Mouse (Mus musculus) heart, postnatal 10 days (tissue): ENCODE data around the gene Dpm2. TPM values are rescaled to one million over a fixed set of nuclear protein-coding genes. Genes with fewer than 3 reads are reported as not detected.

ENCODE experiments used
- DNase-seq, 2 experiments: peaks; one replicate each; pipeline ENCODE4 v3.0.0; 2021
- intact Hi-C: fragments of 180-260 bp; cut with DNase I; formaldehyde crosslinking; loops from one replicate; pipeline ENCODE4 v1.15.1; 2025
- total RNA-seq, 2 experiments: library from RNA; stranded (reverse); gene quantifications; 2 replicates each; pipeline ENCODE4 v1.2.3; 2021

Dpm2 gene
- total RNA-seq, 2 experiments from 2014 or later = 31.2 to 32.6 TPM

DNA sequence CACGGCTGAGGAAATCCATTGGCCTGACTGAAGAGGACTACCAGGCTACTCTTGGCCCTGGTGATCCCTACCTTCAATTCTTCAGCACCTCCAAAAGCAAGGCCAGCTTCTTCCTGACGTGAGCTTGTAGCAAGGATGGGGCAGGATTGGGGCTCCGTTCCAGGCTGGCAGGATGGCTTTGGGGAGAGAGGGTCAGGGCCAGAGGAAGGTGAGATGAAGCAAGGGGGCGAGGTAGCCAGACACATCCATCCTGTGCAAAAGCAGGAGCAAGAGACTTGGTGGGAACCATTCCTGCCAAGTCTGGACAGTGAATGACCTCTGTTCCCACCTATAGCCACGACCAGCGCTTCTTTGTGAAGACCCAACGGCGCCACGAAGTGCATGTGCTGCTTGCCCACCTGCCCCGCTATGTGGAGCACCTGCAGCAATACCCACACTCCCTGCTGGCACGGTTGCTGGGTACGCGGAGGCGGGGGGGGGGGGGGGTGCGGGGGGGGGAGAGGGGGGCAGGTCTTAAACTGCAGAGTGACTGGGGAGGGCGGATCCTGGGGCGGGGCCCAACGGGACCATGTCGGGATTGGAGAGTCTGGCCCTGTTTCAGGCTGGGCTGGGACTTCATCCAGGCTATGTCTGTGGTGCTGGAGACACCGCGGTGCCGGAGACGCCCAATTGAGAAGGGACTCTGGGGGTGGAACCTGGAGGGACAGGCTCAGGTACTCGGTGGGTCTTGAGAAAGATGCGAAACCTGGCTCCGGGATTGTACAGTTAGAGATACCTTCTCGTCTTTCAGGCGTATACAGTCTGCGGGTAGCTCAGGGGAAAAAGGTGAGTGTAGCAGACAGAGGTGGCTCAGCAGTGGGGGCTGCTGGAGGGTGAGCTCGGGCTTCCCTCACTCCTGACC lies 7.7 kb downstream of the Dpm2 start:
- intact Hi-C loops = no loop called here
- peak; percentile 44 to 52 for DNase-seq

GRCm38 (mm10) chr2:32581450-32582095 lies 10.9 kb downstream of the Dpm2 start:
- DNase-seq = peak; percentile 39 to 51

GRCm38 (mm10) chr2:32582830-32583799 lies 12.5 kb downstream of the Dpm2 start:
- DNase-seq = peak; percentile 90 to 91
- intact Hi-C loops = loop anchor here (1.0 to 5.0 kb wide), 3 partner anchors 20 to 106 kb away; no protein-coding TSS in a partner anchor

More at GRCm38 (mm10) chr2:32581450-32582095, 10.9 kb downstream of the Dpm2 start:
- intact Hi-C loops = loop anchor here (5.0 kb wide), 1 partner anchor 36 kb away; no protein-coding TSS in a partner anchor

DNA sequence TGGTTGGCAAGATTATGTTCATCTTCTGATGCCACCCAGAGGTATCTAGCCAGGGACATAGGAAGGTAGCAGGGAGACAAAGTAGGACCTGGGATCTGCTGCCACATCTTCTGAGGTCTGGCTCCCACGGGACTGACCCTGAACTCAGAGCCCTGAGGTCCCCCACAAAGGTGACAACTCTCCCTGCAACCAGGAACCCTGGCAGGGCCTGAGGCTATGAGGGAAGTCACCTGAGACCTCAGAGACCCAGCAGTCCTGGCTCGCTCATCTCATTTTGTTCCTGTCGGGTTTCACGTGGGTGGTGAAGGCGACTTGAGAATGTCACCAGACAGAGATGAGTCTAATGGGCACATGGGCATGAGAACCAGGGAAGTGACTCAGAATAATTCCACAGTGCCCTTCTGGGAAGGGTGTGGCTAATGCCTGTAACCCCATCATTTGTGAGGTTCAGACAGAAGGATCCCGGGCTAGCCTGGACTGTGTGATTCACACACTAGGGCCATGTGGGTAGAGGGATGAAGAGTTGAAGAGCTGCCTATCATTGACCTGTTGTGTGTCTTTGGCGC lies 14.6 kb downstream of the Dpm2 start:
- intact Hi-C loops = no loop called here
- no peak for DNase-seq

- peak; percentile 92 to 95 for DNase-seq
- intact Hi-C loops = loop anchor here (1.0 kb wide), 1 partner anchor 15 kb away; no protein-coding TSS in a partner anchor
Measured at GRCm38 (mm10) chr2:32586871-32587351, 16.3 kb downstream of the Dpm2 start, which contains the start of gene St6galnac4. TSS of gene St6galnac4 (plus strand) at chr2:32587095.

- DNase-seq = peak; percentile 67 to 74
- intact Hi-C loops = loop anchor here (1.0 kb wide), 1 partner anchor 14 kb away; no protein-coding TSS in a partner anchor
Measured at GRCm38 (mm10) chr2:32587731-32588321, 17.2 kb downstream of the Dpm2 start.

DNA sequence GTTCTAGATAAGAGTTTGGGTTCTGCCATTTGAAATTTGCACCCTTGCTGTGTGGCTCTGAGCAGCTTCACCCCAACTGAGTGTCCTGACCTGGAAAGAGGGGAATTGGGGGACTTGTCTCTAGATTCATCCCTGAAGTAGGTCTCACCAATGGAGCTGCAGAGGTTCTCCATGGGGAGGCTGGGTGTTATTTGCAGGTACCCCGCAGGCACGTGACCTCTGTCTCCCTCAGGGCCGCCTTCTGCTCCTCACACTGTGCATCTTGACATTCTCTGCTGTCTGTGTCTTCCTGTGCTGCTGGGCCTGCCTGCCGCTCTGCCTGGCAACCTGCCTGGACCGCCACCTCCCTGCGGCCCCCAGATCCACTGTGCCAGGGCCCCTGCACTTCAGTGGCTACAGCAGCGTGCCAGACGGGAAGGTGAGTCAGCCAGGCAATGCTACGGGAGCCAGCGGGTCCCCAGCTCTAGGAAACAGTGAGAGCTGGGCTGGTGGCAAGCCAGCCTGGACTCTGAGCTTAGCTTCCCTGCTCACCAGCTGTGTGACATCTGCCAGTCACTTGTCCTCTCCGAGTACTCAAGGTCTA lies 18.6 kb downstream of the Dpm2 start:
- intact Hi-C loops = no loop called here
- peak; percentile 53 to 67 for DNase-seq

DNA sequence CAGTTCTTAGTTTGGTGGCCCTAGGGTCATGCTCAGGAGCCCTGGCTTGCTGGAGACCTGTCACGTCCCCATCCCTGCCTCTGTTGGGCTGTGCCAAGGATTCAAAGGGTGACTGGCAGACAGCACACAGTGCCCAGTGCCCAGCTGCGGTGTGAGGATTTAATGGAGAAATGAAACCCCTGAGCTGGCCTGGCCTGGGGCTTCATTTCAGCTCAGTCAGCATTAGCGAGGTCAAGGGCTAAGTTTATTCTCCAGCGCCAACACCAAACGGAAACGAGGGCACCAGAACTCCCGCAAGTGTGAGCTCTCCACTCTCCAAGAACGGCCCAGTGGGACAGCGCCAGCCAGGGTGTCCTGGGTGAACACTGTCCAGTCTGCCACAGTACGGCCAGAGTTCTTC lies 19.6 kb downstream of the Dpm2 start:
- DNase-seq = no peak
- intact Hi-C loops = no loop called here

DNA sequence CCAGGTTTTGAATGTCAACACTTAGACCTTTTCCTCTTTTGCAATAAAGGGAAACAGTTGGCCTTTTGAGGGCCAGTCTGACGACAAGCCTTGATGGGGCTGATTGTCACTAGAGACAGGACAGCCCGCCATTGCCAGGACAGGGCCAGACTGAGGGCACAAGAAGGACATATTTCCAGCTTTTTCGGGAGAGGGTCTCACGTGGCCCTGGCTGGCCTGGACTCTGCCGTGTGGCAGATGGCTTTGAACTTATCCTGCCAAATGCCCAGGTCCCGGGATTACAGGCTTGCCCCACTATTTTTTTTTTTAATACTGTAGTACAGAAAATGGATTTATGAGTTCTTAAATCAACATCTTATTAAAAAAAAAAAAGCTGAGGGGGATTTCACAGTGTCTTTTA lies 20.6 kb downstream of the Dpm2 start:
- no peak for DNase-seq
- intact Hi-C loops = no loop called here

- intact Hi-C loops = no loop called here
- peak in 1 of 2 experiments; percentile 44 for DNase-seq
Measured at GRCm38 (mm10) chr2:32596725-32597124, 26.1 kb downstream of the Dpm2 start.

DNA sequence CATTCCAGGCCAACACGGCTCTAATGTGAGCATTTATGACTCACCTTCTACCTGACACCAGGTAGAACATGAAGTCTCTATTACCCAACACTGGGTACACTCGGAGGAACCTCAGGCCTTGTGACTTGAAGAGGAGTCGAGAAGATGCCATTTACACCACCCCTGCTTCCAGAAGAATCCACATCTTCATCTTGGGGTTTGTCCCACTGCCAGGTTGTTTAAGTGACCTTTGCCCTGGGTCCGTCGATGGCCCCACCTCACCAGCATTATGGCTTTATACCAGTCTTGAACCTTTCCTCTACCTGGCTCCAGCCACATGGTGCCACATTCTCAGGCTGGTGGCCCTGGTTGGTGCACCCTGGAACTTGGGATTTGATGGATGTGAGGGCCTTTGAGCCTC lies 26.6 kb downstream of the Dpm2 start:
- DNase-seq = no peak
- intact Hi-C loops = no loop called here

DNA sequence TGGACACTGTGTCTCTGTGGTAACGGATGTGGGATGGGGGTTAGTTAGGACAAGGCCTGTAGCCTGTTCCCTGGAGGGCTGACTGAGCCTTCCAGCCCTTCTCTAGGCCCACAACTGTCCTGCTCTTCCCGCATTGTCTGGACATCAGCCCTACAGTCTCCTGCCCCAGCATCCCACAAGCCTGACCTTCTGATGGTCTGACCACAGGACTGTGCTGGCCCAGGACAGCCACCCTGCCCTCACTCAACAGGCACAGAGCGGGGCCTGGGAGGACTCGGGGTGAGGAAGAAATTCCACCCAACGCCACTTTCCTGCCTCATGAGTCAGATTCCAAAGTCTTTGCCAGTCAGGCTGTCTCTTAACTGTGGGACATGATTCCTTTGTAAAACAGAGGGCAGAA lies 27.0 kb downstream of the Dpm2 start:
- no peak for DNase-seq
- intact Hi-C loops = no loop called here

DNA sequence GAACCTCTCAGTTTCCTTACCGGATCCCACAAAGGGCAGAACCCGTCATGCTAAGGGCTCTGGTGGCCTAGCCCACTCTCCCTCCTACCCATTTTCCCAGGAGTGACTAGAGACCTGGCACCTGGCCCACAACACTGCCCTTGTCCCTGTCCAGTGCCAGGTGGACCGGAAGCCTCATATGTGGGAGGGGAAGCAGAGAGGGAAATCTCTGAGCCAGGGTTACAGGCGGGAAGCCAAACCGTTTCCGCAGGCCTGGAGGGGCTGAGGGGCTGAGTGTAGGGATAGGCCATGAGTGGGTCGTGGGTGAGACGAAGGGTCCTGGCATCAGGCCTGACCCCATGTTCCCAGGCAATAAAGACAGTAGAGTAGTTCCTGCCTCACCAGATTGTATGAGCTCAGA lies 27.8 kb downstream of the Dpm2 start:
- DNase-seq = peak in 1 of 2 experiments; percentile 58
- intact Hi-C loops = no loop called here

GRCm38 (mm10) chr2:32599409-32599808 lies 28.8 kb downstream of the Dpm2 start, which contains the start of gene St6galnac6:
TSS of gene St6galnac6 (plus strand) at chr2:32599709.
- DNase-seq = no peak
- intact Hi-C loops = no loop called here

DNA sequence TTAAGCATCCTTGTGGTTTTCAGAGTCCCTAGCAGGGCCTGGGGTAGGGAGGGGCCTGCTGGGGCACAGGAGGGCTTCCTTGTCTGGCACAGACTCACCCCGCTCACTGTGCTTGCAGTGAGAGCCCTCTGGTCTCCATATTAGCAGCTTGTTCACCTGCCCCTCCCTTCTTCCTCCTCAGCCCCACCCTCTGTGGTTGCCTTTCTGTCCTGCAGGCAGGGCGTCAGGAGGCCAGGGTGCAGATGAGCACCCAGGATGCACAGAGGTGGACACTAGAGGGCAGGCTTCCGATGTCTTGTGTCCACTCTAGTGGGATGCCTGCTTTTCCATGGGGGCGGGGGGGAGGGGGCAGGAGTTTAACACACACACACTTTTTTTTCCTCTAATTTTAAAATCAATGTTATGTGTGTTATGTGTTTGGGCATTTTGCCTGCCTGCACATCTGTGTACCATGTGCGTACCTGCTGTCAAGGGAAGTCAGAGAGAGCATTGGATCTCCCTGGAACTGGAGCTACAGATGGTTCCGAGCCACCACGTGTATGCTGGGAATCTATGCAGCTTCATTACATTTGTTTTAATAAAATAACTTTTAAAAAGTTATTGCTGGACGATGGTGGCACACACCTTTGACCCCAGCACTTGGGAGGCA lies 30.9 kb downstream of the Dpm2 start:
- intact Hi-C loops = loop anchor here (1.0 kb wide), 1 partner anchor 14 kb away; the partner anchor contains the start of gene St6galnac4
- DNase-seq = peak in 1 of 2 experiments; percentile 59

DNA sequence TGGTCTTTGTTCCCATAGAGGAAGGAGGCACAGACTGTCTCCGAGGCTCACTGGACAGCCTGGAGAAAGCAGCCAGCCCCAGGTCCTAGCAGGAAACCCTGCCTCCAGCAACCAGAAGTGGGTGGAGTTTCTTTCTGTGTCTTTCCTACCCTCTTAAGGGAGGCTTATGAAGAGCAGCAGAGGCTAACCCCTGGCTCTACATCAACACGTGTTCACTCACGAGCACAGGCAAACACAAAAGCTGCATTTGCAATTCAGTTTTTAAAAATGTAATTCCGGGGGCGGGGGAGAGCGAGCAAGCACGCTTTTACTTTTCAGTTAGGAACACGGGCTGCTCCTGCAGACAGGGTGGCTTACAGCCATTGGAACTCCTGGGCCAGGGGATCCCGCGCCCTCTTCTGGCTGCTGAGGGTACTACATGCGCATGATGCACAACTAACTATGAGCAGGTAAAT lies 32.0 kb downstream of the Dpm2 start:
- DNase-seq = peak; percentile 92 to 94
- intact Hi-C loops = loop anchor here (1.0 kb wide), 2 partner anchors 15 to 19 kb away; partner anchors contain the start of gene St6galnac4

GRCm38 (mm10) chr2:32604631-32605030 lies 34.0 kb downstream of the Dpm2 start:
- DNase-seq = no peak
- intact Hi-C loops = loop anchor here (5.0 kb wide), 1 partner anchor 32 kb away; the partner anchor contains the start of genes Dpm2 and Pip5kl1
